Mouse (Mus musculus) spleen, adult 2 months (tissue): Measurements from ENCODE around the gene Pbx2.

Source experiments
- CTCF ChIP-seq: fragments of 200-500 bp; IDR thresholded peaks from 2 replicates; pipeline ENCODE4 v1.5.1; 2011; ENCODE audit warnings: mild to moderate bottlenecking, inconsistent platforms; ENCODE audit not compliant: insufficient read depth, insufficient read length, insufficient replicate concordance; ENCODE audit errors: extremely low read depth
- POLR2A ChIP-seq: fragments of 200-500 bp; IDR thresholded peaks from 2 replicates; pipeline ENCODE4 v1.6.1; 2011; ENCODE audit warnings: low read depth, low read length, inconsistent platforms

- no peak for TF ChIP-seq POLR2A
- no peak for TF ChIP-seq CTCF
Measured at GRCm38 (mm10) chr17:34639461-34640255, 48.6 kb downstream of the Pbx2 start.
